Mouse (Mus musculus) bone marrow macrophage, adult 2 months (primary cell): ENCODE measurements around the gene Mlxip. TPM values are rescaled to one million over a fixed set of nuclear protein-coding genes. Genes with fewer than 3 reads are reported as not detected.

Source experiments
- H3K27ac ChIP-seq: 2 replicates; pipeline ENCODE4 v1.5.1; 2012; ENCODE audit warnings: low read depth, low read length; ENCODE audit not compliant: insufficient read depth
- H3K4me1 ChIP-seq: 2 replicates; pipeline ENCODE4 v1.6.1; 2012; ENCODE audit warnings: low read length; ENCODE audit not compliant: control insufficient read depth, insufficient read depth
- H3K4me3 ChIP-seq: 2 replicates; pipeline ENCODE4 v1.5.1; 2012; ENCODE audit warnings: mild to moderate bottlenecking, low read length, moderate library complexity; ENCODE audit not compliant: insufficient read depth
- CTCF ChIP-seq: IDR thresholded peaks from 2 replicates; pipeline ENCODE4 v1.5.1; 2012; ENCODE audit warnings: low read depth, mild to moderate bottlenecking, low read length, moderate library complexity
- POLR2A ChIP-seq: IDR thresholded peaks from 2 replicates; pipeline ENCODE4 v1.6.1; 2012; ENCODE audit warnings: mild to moderate bottlenecking, low read depth, low read length, borderline replicate concordance
- polyA plus RNA-seq: library from polyadenylated mRNA; stranded (reverse); fragments of >200 nt; gene quantifications from 2 replicates; pipeline ENCODE4 v1.2.4, GENCODE M21; 2012; ENCODE audit not compliant: missing spikeins, insufficient read depth, insufficient read length

The Mlxip gene
- polyA plus RNA-seq, 1 experiment = 41.0 TPM

GRCm38 (mm10) chr5:123499717-123500116 is 105.1 kb downstream of the Mlxip start:
- Histone ChIP-seq H3K4me1 (no peaks in the 10 kb centered on the region; the same call in 1 of the 2 replicates), H3K27ac (no peak overlapping the region), H3K4me3 (no peak overlapping the region)
- TF ChIP-seq CTCF = no peak; the same call in 1 of the 2 replicates
- no peak for TF ChIP-seq POLR2A

GRCm38 (mm10) chr5:123501973-123502372 is 107.4 kb downstream of the Mlxip start:
- TF ChIP-seq POLR2A = no peak
- no peak for TF ChIP-seq CTCF
- Histone ChIP-seq H3K4me3 (no peak overlapping the region), H3K4me1 (no peaks in the 10 kb centered on the region; the same call in 1 of the 2 replicates), H3K27ac (no peak overlapping the region)

Other genes with a start within 250 kb of the Mlxip start
- gene Psmd9, start 225.4 kb upstream of the Mlxip start, polyA plus RNA-seq = 31.0 and 31.4 TPM in 2 replicates
- not detected in 2 replicates for gene Hpd, start 212.1 kb upstream of the Mlxip start, polyA plus RNA-seq
- 0.32 and 0.79 TPM in 2 replicates for gene Wdr66, start 142.7 kb upstream of the Mlxip start, polyA plus RNA-seq
- gene Bcl7a, start 51.0 kb upstream of the Mlxip start, polyA plus RNA-seq = 2.7 and 3.3 TPM in 2 replicates
- gene Lrrc43, start 94.5 kb downstream of the Mlxip start, polyA plus RNA-seq = not detected in 2 replicates
- not detected in 2 replicates for gene Il31, start 94.7 kb downstream of the Mlxip start, polyA plus RNA-seq
- not detected in 2 replicates for gene B3gnt4, start 115.7 kb downstream of the Mlxip start, polyA plus RNA-seq
- gene Diablo, start 129.4 kb downstream of the Mlxip start, polyA plus RNA-seq = 29.3 and 30.5 TPM in 2 replicates
- gene Gm49027, start 130.7 kb downstream of the Mlxip start, polyA plus RNA-seq = 0.74 TPM in 1 of 2 replicates, not detected in the other
- gene Vps33a, start 178.2 kb downstream of the Mlxip start, polyA plus RNA-seq = 43.2 and 44.3 TPM in 2 replicates